Mouse (Mus musculus) midbrain, embryonic 12.5 days (tissue): Measurements from ENCODE around the gene Hrh2. TPM values are rescaled to one million over a fixed set of nuclear protein-coding genes. Genes with fewer than 3 reads are reported as not detected.

Experiments
- ATAC-seq: fragments of 200-750 bp; cut with Nextera tagmentation; 2 replicates; pipeline ENCODE4 v1.8.0; 2017; ENCODE audit warnings: low read depth, moderate TSS enrichment, moderate library complexity; ENCODE audit not compliant: low FRiP score
- H3K27ac ChIP-seq: fragments of 300-500 bp; sonication (generic); replicated peaks from 2 replicates; pipeline ENCODE4 v1.5.1; 2016; ENCODE audit warnings: mild to moderate bottlenecking
- H3K27me3 ChIP-seq: fragments of 300-500 bp; sonication (generic); 2 replicates; pipeline ENCODE4 v1.6.1; 2016; ENCODE audit warnings: mild to moderate bottlenecking
- H3K36me3 ChIP-seq: fragments of 300-500 bp; sonication (generic); 2 replicates; pipeline ENCODE4 v1.6.1; 2016
- H3K4me1 ChIP-seq: fragments of 300-500 bp; sonication (generic); 2 replicates; pipeline ENCODE4 v1.6.1; 2016
- H3K4me2 ChIP-seq: fragments of 300-500 bp; sonication (generic); replicated peaks from 2 replicates; pipeline ENCODE4 v1.6.1; 2016; ENCODE audit warnings: mild to moderate bottlenecking, moderate library complexity
- H3K4me3 ChIP-seq: fragments of 300-500 bp; sonication (generic); 2 replicates; pipeline ENCODE4 v1.5.1; 2016; ENCODE audit warnings: mild to moderate bottlenecking
- H3K9ac ChIP-seq: fragments of 300-500 bp; sonication (generic); replicated peaks from 2 replicates; pipeline ENCODE4 v1.6.1; 2016; ENCODE audit warnings: mild to moderate bottlenecking, moderate library complexity
- H3K9me3 ChIP-seq: fragments of 300-500 bp; sonication (generic); 2 replicates; pipeline ENCODE4 v1.6.1; 2016; ENCODE audit warnings: mild to moderate bottlenecking
- WGBS: fragments of 180-500 bp; shearing (Covaris S2); methylation state at CpG from one replicate; pipeline ENCODE4 v1.1.7; 2016; 5-methylcytosine and 5-hydroxymethylcytosine counted together
- polyA plus RNA-seq: library from polyadenylated mRNA; unstranded; fragments of >200 nt; fragmentation: Nextera tagmentation; extraction: Ambion mirVana; gene quantifications from 2 replicates; pipeline ENCODE4 v1.2.1, GENCODE M21; 2016

Hrh2 gene
- polyA plus RNA-seq, 1 experiment from 2014 or later: 0.34 TPM

GRCm38 (mm10) chr13:54250346-54250745, 58.4 kb downstream of the Hrh2 start:
- no peak for ATAC-seq
- Histone ChIP-seq H3K27me3 (peaks cover 5% of the 10 kb centered on the region; the same call in 1 of the 2 replicates), H3K9ac (no peak overlapping the region), H3K9me3 (no peaks in the 10 kb centered on the region), H3K4me1 (peaks cover 24% of the 10 kb centered on the region), H3K36me3 (no peaks in the 10 kb centered on the region), H3K4me3 (no peak overlapping the region), H3K4me2 (no peak overlapping the region), H3K27ac (no peak overlapping the region)
- 41% methylated on average over 8 of the region's 8 CpGs for WGBS

GRCm38 (mm10) chr13:54251541-54252225, 59.8 kb downstream of the Hrh2 start:
- no peaks in the 10 kb centered on the region for H3K36me3 ChIP-seq
- no peak overlapping the region for H3K27ac ChIP-seq
- H3K4me1 ChIP-seq: peaks cover 24% of the 10 kb centered on the region
- no peak overlapping the region for H3K4me3 ChIP-seq
- 75% methylated on average over 11 of the region's 11 CpGs for WGBS
- H3K9ac ChIP-seq: no peak overlapping the region
- no peak overlapping the region for H3K4me2 ChIP-seq
- peaks cover 3% of the 10 kb centered on the region for H3K27me3 ChIP-seq
- no peaks in the 10 kb centered on the region for H3K9me3 ChIP-seq
- ATAC-seq: no peak

- Histone ChIP-seq H3K4me3 (no peak overlapping the region), H3K36me3 (no peaks in the 10 kb centered on the region), H3K27ac (no peak overlapping the region; the same call in 1 of the 2 replicates), H3K4me2 (no peak overlapping the region), H3K9me3 (no peaks in the 10 kb centered on the region), H3K4me1 (0 out of 2 replicates have a peak, but pooled peaks cover 7% of the 10 kb centered on the region), H3K9ac (no peak overlapping the region), H3K27me3 (peaks cover 9% of the 10 kb centered on the region)
- ATAC-seq: no peak
- WGBS: 33% methylated on average over 10 of the region's 10 CpGs
These were observed 65.8 kb downstream of the Hrh2 start for GRCm38 (mm10) chr13:54257580-54258223.

- H3K9ac ChIP-seq: no peak overlapping the region
- no peak overlapping the region for H3K4me2 ChIP-seq
- H3K9me3 ChIP-seq: no peaks in the 10 kb centered on the region
- H3K4me3 ChIP-seq: no peak overlapping the region
- ATAC-seq: no peak
- H3K36me3 ChIP-seq: no peaks in the 10 kb centered on the region
- 41% methylated on average over 8 of the region's 8 CpGs for WGBS
- peaks cover 9% of the 10 kb centered on the region for H3K27me3 ChIP-seq
- 0 out of 2 replicates have a peak, but pooled peaks cover 7% of the 10 kb centered on the region for H3K4me1 ChIP-seq
- H3K27ac ChIP-seq: no peak overlapping the region
These were observed 66.4 kb downstream of the Hrh2 start for GRCm38 (mm10) chr13:54258231-54258743.

- Histone ChIP-seq H3K4me2 (no peak overlapping the region), H3K9me3 (no peaks in the 10 kb centered on the region), H3K4me1 (peaks cover 7% of the 10 kb centered on the region; the same call in 1 of the 2 replicates), H3K27ac (no peak overlapping the region), H3K27me3 (peaks cover 9% of the 10 kb centered on the region), H3K4me3 (no peak overlapping the region), H3K36me3 (no peaks in the 10 kb centered on the region), H3K9ac (no peak overlapping the region)
- WGBS: 35% methylated on average over 8 of the region's 8 CpGs
- no peak for ATAC-seq
These were observed 68.4 kb downstream of the Hrh2 start for GRCm38 (mm10) chr13:54260318-54260717.

GRCm38 (mm10) chr13:54262741-54263510, 71.0 kb downstream of the Hrh2 start:
- 94% methylated on average over 15 of the region's 15 CpGs for WGBS
- H3K4me1 ChIP-seq: peaks cover 15% of the 10 kb centered on the region

GRCm38 (mm10) chr13:54263641-54264040, 71.7 kb downstream of the Hrh2 start:
- Histone ChIP-seq H3K4me2 (no peak overlapping the region), H3K27me3 (0 out of 2 replicates have a peak, but pooled peaks cover 5% of the 10 kb centered on the region), H3K4me1 (peaks cover 9% of the 10 kb centered on the region), H3K9ac (no peak overlapping the region), H3K27ac (no peak overlapping the region), H3K4me3 (no peak overlapping the region), H3K36me3 (no peaks in the 10 kb centered on the region), H3K9me3 (no peaks in the 10 kb centered on the region)
- no peak for ATAC-seq
- WGBS: 75% methylated on average over 6 of the region's 6 CpGs

More at GRCm38 (mm10) chr13:54262741-54263510, 71.0 kb downstream of the Hrh2 start:
- Histone ChIP-seq H3K9me3 (no peaks in the 10 kb centered on the region), H3K27me3 (0 out of 2 replicates have a peak, but pooled peaks cover 5% of the 10 kb centered on the region), H3K4me3 (no peak overlapping the region), H3K36me3 (no peaks in the 10 kb centered on the region), H3K27ac (no peak overlapping the region), H3K9ac (no peak overlapping the region), H3K4me2 (no peak overlapping the region)
- no peak for ATAC-seq

GRCm38 (mm10) chr13:54266472-54266871, 74.5 kb downstream of the Hrh2 start:
- no peak overlapping the region for H3K4me2 ChIP-seq
- no peaks in the 10 kb centered on the region for H3K9me3 ChIP-seq
- H3K4me3 ChIP-seq: no peak overlapping the region
- peak; percentile 68; the same call in 1 of the 2 replicates for ATAC-seq
- H3K9ac ChIP-seq: no peak overlapping the region
- H3K36me3 ChIP-seq: no peaks in the 10 kb centered on the region
- H3K4me1 ChIP-seq: peaks cover 9% of the 10 kb centered on the region
- 20% methylated on average over 9 of the region's 9 CpGs for WGBS
- H3K27me3 ChIP-seq: 0 out of 2 replicates have a peak, but pooled peaks cover 5% of the 10 kb centered on the region
- H3K27ac ChIP-seq: 0 out of 2 replicates have a peak overlapping the region, but pooled peaks have one; percentile 8

GRCm38 (mm10) chr13:54269087-54269486, 77.2 kb downstream of the Hrh2 start:
- no peak overlapping the region for H3K4me2 ChIP-seq
- no peak for ATAC-seq
- no peaks in the 10 kb centered on the region for H3K9me3 ChIP-seq
- H3K4me3 ChIP-seq: no peak overlapping the region
- H3K27ac ChIP-seq: no peak overlapping the region
- H3K4me1 ChIP-seq: peaks cover 9% of the 10 kb centered on the region
- H3K36me3 ChIP-seq: no peaks in the 10 kb centered on the region
- WGBS: 55% methylated on average over 3 of the region's 3 CpGs
- no peak overlapping the region for H3K9ac ChIP-seq
- H3K27me3 ChIP-seq: 0 out of 2 replicates have a peak, but pooled peaks cover 5% of the 10 kb centered on the region

- H3K4me2 ChIP-seq: no peak overlapping the region
- no peak overlapping the region for H3K4me3 ChIP-seq
- H3K9me3 ChIP-seq: no peaks in the 10 kb centered on the region
- 0 out of 2 replicates have a peak, but pooled peaks cover 5% of the 10 kb centered on the region for H3K27me3 ChIP-seq
- ATAC-seq: no peak
- H3K36me3 ChIP-seq: no peaks in the 10 kb centered on the region
- peaks cover 9% of the 10 kb centered on the region for H3K4me1 ChIP-seq
- no peak overlapping the region for H3K9ac ChIP-seq
- H3K27ac ChIP-seq: no peak overlapping the region
- 72% methylated on average over 8 of the region's 8 CpGs for WGBS
These were observed 77.7 kb downstream of the Hrh2 start for GRCm38 (mm10) chr13:54269628-54270027.

- 91% methylated on average over 7 of the region's 7 CpGs for WGBS
- no peak overlapping the region for H3K4me3 ChIP-seq
- H3K27me3 ChIP-seq: 0 out of 2 replicates have a peak, but pooled peaks cover 5% of the 10 kb centered on the region
- no peak overlapping the region for H3K27ac ChIP-seq
- no peaks in the 10 kb centered on the region for H3K9me3 ChIP-seq
- H3K4me2 ChIP-seq: no peak overlapping the region
- ATAC-seq: no peak
- no peak overlapping the region for H3K9ac ChIP-seq
- no peaks in the 10 kb centered on the region for H3K4me1 ChIP-seq
- H3K36me3 ChIP-seq: no peaks in the 10 kb centered on the region
These were observed 80.1 kb downstream of the Hrh2 start for GRCm38 (mm10) chr13:54272076-54272475.
